ENCODE assay signal across 9 mouse cellular contexts in the genomic region with DNA sequence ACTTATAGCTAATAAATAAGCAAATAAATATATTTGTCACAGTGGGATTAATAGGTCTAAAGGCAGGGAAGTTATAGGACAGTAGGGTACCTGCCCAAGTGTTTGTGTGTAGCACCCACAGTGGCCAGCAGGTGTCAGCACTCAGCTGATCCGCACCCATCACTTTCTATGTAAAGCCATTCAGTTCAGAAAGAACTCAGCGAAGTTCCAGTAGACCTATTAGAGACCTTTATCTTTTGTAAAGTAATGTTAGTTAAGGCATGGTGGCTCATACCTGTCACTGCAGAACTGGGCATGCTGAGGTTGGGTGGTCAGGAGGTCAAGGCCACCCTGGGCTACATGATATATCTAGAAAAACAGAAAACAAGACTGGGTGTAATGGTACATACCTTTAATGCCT. TPM values are rescaled to one million over a fixed set of nuclear protein-coding genes. Genes with fewer than 3 reads are reported as not detected.
DNase-seq lines count a peak whose midpoint lies in the region; ATAC-seq and TF ChIP-seq lines count a peak whose summit lies in the region.
"Had no signal": no experiment of that assay in that cellular context is flagged by ENCODE, and none has a peak within 500 bp of the region (broad histone marks: within the 10 kb centered on the region; RNA-seq: fewer than 3 reads in every experiment).

No protein-coding gene starts in this region.

- H3K27me3 ChIP-seq in heart, embryonic 10.5 days (ENCODE audit: insufficient read depth, poor library complexity, severe bottlenecking) = no peaks in the 10 kb centered on the region
- no peaks in the 10 kb centered on the region for H3K27me3 ChIP-seq in lung, embryonic 16.5 days (ENCODE audit: control insufficient read depth, insufficient read depth, low read depth, low read length)

- peak; percentile 83 for TF ChIP-seq CTCF in cortical plate, adult 2 months (IDR thresholded peaks at IDR 0.05; ENCODE audit: extremely low read depth, insufficient read depth, low read length)

- no peak overlapping the region for H3K4me3 ChIP-seq in cortical plate, adult 2 months (ENCODE audit: insufficient read depth, low read length)
- no peak overlapping the region for H3K4me3 ChIP-seq in heart, embryonic 10.5 days
- no peak overlapping the region for H3K4me3 ChIP-seq in lung, embryonic 16.5 days (ENCODE audit: low read length)

- H3K4me2 ChIP-seq in lung, embryonic 16.5 days (ENCODE audit: low read depth, low read length) = no peak overlapping the region

- H3K4me1 ChIP-seq in cortical plate, adult 2 months (ENCODE audit: control insufficient read depth, insufficient read depth, low read length) = no peaks in the 10 kb centered on the region
- peaks cover 5% of the 10 kb centered on the region; the same call in 1 of the 2 replicates for H3K4me1 ChIP-seq in heart, embryonic 10.5 days
- H3K4me1 ChIP-seq in lung, embryonic 16.5 days (replicated peaks; ENCODE audit: control insufficient read depth, insufficient read depth, low read length) = no peaks in the 10 kb centered on the region

- H3K27ac ChIP-seq in cortical plate, adult 2 months (ENCODE audit: insufficient read depth, low read length) = no peak overlapping the region
- H3K27ac ChIP-seq in heart, embryonic 10.5 days = no peak overlapping the region
- H3K27ac ChIP-seq in lung, embryonic 16.5 days (ENCODE audit: low read length) = no peak overlapping the region

- TF ChIP-seq POLR2A in cortical plate, adult 2 months (IDR thresholded peaks at IDR 0.05; ENCODE audit: extremely low read depth, insufficient read depth, low read length) = no peak

- ATAC-seq in lung, embryonic 16.5 days (ENCODE audit: low read depth) = peak; percentile 68; the same call in 1 of the 2 replicates

- H3K36me3 ChIP-seq in heart, embryonic 10.5 days = no peaks in the 10 kb centered on the region
- no peaks in the 10 kb centered on the region for H3K36me3 ChIP-seq in lung, embryonic 16.5 days (ENCODE audit: control insufficient read depth, insufficient read depth, low read length)

- H3K9me3 ChIP-seq in heart, embryonic 10.5 days = no peaks in the 10 kb centered on the region
- no peaks in the 10 kb centered on the region for H3K9me3 ChIP-seq in lung, embryonic 16.5 days (ENCODE audit: control insufficient read depth, low read length)

- no peak overlapping the region for H3K9ac ChIP-seq in lung, embryonic 16.5 days (ENCODE audit: low read length)

- peak; percentile 52 to 68 for DNase-seq in CD8-positive naive resting alpha-beta T cell, adult 2 months (ENCODE audit: low read depth in 2 of 2, low spot score in 2 of 2)
- DNase-seq in T-cell, adult 2 months (ENCODE audit: low spot score) = peak; percentile 53
- peak; percentile 84 for DNase-seq in heart, embryonic 10.5 days (ENCODE audit: low spot score)
- DNase-seq in kidney, postnatal 10 days = peak; percentile 81
- peak; percentile 62 for DNase-seq in ovary, postnatal 36 days (ENCODE audit: low spot score)
- DNase-seq in urinary bladder, postnatal 25 days (ENCODE audit: low spot score) = peak; percentile 56

- 18% methylated on average over 2 of the region's 2 CpGs for WGBS in heart, embryonic 10.5 days
- WGBS in lung, embryonic 16.5 days = 5% methylated on average over 2 of the region's 2 CpGs

RNA-seq across cellular contexts. Expression of a gene that starts 12.4 kb away (rescaled TPM):
- polyA plus RNA-seq in cortical plate, adult 2 months (2012; rRNA removed) = not detected in 2 replicates
- polyA plus RNA-seq in heart, embryonic 10.5 days (2016; fragmentation: Nextera tagmentation; extraction: Ambion mirVana) = not detected in 2 replicates
- polyA plus RNA-seq in lung, embryonic 16.5 days (2015; fragmentation: Nextera tagmentation; extraction: Ambion mirVana) = not detected in 2 replicates
- polyA plus RNA-seq: heart, embryonic 14.5 days had no signal

RNA-seq across cellular contexts. Expression of a gene that starts 23.0 kb away (rescaled TPM):
- 19.1 and 23.1 TPM in 2 replicates for polyA plus RNA-seq in cortical plate, adult 2 months (2012; rRNA removed)
- polyA plus RNA-seq in heart, embryonic 10.5 days (2016; fragmentation: Nextera tagmentation; extraction: Ambion mirVana) = 26.5 and 26.7 TPM in 2 replicates
- polyA plus RNA-seq in lung, embryonic 16.5 days (2015; fragmentation: Nextera tagmentation; extraction: Ambion mirVana) = 29.9 and 36.2 TPM in 2 replicates

RNA-seq across cellular contexts. Expression of a gene that starts 31.5 kb away (rescaled TPM):
- polyA plus RNA-seq in cortical plate, adult 2 months (2012; rRNA removed) = 0.68 and 0.81 TPM in 2 replicates
- polyA plus RNA-seq in heart, embryonic 10.5 days (2016; fragmentation: Nextera tagmentation; extraction: Ambion mirVana) = 0.81 and 3.0 TPM in 2 replicates
- polyA plus RNA-seq in lung, embryonic 16.5 days (2015; fragmentation: Nextera tagmentation; extraction: Ambion mirVana) = 0.82 and 0.88 TPM in 2 replicates
